Mouse (Mus musculus): ENCODE results near the gene En2.

The En2 gene

DNA sequence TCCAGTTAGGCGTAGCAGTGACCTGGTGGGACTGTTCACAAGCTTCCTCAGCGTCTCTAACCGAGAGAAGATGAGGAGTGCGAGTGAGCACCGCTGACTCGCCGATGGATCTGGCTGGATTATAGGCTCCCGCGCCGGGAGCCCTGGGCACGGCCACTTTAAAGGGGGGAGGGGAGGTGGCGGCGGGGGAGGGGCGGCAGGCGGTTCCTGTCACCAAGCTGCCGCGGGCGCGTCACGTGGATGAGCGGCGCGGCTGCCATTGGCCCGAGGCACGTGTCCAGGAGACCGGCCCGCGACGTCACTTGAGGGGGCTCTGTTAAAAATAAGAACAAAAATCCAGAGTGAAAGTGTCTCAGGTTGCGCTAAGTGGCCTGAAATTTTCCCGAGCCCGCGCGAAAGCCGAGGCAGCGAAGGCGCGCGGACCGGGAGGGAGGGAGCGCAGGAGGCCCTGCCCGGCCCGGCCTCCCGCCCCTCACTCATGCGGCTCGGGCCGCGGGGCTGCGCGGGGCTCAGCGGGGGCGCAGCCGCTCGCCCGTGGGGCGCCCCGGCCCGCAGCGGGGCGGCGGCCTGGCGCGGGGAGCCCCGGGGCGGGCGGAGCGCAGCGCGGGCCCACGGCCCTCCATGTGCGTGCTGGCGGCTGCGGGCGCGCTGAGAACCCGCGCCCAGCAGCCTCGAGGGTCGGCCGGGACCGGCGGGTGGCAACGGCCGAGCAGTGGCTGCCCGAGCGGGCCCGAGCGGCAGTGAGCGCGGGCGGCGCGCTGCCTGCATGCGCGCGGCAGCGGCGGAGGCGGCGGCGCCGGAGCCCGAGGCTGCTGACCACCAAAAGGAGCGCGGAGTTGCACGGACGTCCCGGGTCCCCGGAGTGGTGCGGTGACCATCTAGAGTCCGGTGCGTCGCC is at the start of gene En2:
TSS of gene En2 (plus strand) at position 337 of the 898 bp plus-strand sequence.
- DNase-seq = no peak

DNA sequence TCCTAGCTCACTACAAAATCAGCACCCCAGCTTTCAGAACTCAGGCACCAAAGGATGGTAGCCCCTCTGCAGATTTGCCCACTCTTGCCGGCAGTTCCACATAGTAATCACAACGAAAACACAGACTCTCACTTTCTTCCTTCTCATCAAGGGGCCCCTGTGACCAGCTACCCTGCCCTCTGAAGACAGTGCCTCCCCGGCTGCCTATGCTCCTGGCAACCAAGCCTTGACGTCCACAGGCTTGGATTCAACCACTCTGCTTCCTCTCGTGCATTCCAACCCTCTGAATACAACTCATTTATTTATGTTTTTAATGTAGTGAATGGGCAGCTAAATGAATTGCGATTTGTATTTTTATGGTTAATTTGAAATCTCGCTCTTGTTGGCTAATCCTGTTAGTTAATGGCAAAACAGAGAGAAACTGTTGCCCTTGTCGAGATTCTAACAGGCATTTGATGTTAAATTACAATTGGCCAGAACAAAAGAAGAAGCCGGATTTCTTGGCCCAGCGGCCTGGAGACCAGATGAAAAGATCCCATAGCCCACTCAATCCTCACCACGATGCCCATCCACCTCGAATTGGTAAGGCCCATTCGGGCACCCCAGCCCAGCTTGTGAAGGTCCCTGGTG is 48.1 kb upstream of the En2 start:
- DNase-seq = no peak

DNA sequence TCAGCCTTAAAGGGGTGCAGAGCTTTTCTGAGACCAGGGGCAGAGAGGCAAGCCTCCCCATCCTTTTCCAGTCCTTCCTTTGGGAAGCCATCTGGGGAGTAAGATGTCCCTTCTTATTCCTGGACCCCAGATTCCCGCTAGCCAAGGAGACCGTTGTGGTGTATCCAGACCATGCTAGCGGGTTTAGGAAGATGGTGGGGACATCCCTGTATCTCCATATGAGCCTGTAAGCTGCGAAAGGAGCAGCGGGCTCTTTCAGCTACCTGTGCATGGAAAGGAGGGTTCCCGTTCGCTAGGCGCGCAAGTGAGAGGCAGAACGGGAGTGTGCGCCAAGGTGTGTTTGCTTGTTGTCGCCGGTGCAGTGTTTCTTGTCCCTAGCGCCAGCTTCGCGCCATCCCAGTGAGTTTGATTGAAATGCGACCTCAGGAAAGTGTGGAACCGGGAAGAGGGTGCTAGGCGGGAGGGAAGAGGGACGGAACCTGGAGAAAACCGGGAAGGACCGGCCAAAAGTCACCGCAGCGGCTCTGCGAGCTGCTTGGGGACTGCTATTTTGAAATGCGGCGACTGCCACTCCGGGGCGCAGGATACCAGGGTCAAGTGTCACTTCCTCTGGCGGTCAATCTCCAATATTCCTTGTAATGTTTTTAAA is 47.5 kb upstream of the En2 start:
- DNase-seq = no peak

- DNase-seq = no peak
These were observed 47.0 kb upstream of the En2 start for GRCm38 (mm10) chr5:28118531-28118925.

- no peak for DNase-seq
These were observed 45.9 kb upstream of the En2 start for GRCm38 (mm10) chr5:28119576-28119975.

GRCm38 (mm10) chr5:28122491-28123454 is 42.7 kb upstream of the En2 start:
- DNase-seq = peak; percentile 49

GRCm38 (mm10) chr5:28123455-28123825 is 42.1 kb upstream of the En2 start:
- DNase-seq = no peak

DNA sequence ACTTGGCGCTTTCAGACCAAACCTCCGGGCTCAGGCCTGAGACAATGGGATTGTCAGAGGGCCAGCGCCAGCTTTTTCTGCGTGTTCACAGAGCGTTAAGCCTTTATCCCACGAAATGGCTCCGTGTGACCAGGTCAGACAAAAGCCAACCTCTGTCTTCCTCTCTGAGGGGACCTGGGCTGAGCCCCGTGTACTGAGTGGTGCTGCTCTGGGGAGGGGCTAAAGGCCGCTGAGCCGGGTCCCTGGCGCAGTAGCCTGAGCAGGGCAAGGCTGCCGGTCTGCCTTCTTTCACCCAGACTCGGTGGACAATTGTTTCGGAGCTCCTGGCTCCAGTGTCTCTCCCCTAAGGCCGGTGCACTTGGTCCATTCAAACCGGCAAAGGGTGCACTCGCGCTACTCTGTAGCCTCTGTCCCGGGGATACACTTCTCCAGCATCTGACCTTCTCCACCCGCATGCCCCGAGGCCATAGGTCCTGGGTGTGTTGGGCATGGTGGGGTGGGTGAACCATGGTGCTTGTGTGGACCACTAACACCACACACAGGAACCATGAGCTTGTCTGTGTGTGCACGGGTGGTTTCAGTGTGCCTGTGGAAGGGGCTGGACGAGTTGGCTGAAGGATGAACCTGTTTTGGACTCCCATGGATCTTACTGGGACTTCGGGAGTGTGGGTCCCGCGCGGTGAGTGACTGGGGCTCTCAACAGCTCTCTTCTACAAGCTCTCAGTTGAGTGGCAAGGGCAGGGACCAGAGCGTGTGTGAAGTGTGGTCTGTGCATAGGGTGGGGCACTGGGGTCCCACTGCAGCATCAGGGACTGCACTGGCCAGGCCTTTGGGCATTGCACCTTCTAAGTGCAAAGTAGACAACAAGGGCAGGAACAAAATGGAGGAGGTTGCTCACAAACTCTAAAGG is 40.9 kb upstream of the En2 start:
- DNase-seq = no peak

- no peak for DNase-seq
These were observed 36.6 kb upstream of the En2 start for GRCm38 (mm10) chr5:28128851-28129250.

- DNase-seq = no peak
These were observed 33.3 kb upstream of the En2 start for GRCm38 (mm10) chr5:28132231-28132630.

DNA sequence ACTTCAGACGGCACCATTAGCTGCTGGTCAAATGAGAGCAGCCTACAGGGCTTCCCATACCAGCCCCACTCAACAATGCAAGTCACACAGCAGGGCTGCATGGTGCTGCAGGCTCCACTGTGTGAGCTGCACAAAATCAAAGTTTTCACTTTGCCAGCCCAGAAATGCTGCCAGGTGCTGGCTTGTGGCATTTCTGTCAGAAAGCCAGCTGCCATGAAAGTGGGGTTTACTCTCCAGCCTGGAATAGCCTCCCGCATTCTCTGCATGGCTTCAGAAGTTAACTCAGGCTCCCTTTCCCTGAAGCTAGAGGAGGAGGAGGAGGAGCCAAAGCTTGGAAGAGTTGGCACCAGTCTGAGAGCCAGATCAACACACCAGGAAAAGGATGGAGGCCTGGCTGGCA is 29.1 kb upstream of the En2 start:
- DNase-seq = no peak

DNA sequence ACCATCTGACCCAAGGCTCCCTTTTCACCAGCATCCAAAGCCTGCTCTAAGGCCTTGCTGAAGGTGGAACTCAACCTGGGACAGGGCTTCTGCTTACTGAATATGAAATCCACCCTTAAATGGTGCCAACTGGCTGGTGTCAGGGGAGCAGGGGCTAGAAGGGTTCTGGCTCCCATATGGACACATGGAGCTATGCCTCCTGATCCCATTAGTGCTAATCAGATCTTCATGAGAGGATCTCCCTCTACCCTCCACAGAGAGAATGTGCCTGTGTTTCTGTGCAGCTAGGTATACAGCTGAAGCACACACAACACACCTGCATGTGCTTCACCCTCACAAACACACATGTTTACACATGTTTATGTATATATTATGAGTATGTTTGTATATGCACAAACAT is 20.9 kb upstream of the En2 start:
- no peak for DNase-seq

- DNase-seq = no peak
These were observed 19.5 kb upstream of the En2 start for GRCm38 (mm10) chr5:28146018-28146417.

DNA sequence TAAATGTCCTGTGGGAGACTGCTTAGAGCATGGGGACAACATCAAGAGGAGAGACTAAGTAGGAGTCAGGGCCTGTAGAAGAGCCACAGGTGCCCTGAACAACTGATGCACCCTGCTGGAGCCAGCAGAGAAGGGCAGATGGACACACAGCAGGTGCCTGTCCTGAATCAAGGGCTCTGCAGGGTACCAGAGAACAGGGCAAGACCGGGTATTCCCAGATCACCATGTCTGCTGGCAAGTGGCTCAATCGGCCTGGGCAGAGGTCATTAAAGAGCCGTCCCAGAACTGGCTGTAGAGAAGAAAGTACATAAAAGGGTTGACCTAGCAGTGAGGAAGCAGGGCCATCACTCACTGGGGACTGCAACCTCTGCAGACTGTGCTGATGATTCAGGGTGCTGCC is 17.0 kb upstream of the En2 start:
- no peak for DNase-seq

GRCm38 (mm10) chr5:28149436-28149835 is 16.1 kb upstream of the En2 start:
- DNase-seq = no peak

DNA sequence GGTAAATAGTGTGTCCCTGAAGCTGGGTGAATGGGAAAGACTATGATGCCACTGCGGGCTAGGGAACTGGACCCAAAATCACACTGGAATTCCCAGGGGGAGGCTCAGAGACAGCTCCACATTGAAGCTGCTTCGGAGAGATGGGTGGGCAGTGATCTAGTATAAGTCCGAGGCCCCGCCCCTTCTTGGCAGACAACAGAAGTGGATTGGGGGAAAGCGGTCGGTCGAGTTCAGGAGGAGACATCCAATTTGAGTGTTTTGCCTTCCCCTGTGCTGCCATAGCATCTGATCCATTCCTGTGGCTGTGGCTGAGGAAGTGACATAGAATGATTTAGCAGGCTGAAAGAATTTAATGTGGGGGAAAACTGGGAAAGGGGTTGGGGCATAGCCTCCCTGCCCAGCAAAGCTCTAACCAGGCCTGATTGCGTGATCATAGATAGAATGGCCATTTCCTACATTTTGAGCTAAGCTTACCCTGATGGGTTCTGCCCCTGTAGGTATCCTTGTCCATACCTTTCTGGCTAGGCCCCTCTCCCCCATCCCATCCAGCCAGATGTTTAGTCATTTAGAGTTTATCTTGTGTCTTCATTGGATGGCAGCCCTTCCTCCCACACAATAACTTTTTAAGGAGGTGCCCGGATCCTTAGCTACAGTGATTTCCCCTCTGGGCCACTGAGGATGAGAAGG is 8.3 kb upstream of the En2 start:
- no peak for DNase-seq

DNA sequence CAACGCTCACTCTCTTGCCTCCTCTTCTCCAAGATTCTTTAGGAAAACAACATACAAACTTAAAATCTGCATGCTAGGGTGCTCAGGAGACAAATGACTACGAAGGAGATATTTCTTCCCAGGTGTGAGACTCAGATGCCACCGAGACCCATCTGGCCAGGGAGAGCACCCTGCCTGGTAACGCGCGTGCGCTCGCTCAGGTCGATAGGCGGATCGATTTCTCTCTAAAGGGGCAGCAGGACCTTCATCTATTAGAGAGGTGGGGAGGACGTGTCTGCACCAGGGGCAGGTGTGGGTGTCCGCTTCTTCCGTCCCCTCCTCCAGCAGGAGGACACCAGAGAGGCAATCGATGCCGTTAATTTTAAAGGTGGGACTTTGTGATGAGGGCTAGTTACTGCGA is 7.7 kb upstream of the En2 start:
- no peak for DNase-seq

GRCm38 (mm10) chr5:28158308-28159071 is 7.0 kb upstream of the En2 start:
- no peak for DNase-seq

DNA sequence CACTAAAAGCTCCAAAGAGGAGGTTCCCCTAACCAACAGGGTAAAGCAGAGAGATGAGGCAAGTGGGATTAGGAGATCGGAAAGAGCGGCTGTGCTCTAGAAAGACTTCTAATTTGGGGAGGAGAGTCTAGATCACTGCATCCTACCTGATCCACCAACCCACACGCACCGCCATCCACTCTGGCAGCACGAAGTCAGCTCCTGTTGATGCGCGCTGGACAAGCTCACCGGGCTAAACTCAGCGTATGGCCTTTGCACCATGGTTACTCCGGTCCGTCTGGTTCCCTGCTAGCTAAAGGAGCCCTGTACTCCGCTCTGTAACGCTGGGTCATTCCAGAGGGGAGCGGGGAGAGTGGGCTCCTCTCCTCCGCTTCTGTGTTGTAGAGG is 6.4 kb upstream of the En2 start:
- no peak for DNase-seq

GRCm38 (mm10) chr5:28159891-28160470 is 5.5 kb upstream of the En2 start:
- DNase-seq = no peak

Measured in thymus, postnatal 25 days (tissue).